Mouse (Mus musculus) lung, adult 2 months (tissue): ENCODE data around the gene Dnmbp.

ENCODE experiments used
- CTCF ChIP-seq: fragments of 200-500 bp; IDR thresholded peaks from 2 replicates; pipeline ENCODE4 v1.5.1; 2011; ENCODE audit warnings: mild to moderate bottlenecking, low read length, control low read depth; ENCODE audit not compliant: insufficient read depth
- POLR2A ChIP-seq: fragments of 200-500 bp; IDR thresholded peaks from 2 replicates; pipeline ENCODE4 v1.6.1; 2011; ENCODE audit warnings: low read depth, mild to moderate bottlenecking, control low read depth, low read length, borderline replicate concordance; ENCODE audit errors: extremely low read depth

DNA sequence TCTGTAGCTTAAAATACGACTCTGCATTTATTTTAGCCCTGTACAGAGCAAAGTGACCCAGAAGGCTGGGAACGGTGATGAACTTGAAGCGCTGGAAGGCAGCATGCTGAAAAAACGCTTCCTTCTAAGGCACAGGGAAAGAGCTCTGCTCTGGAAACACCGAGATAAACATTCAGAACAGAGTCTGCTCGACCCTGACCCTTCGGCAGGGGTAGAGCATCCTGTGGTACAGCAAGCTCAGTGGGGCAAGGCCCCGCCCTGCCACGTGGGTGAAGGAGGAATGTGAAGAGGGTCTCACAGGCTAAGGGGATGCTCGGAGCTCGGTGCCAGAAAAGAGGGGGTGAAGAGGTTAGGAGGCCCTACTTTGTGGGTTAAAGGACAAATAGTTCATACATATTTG lies 1.6 kb downstream of the Dnmbp start:
- TF ChIP-seq POLR2A (no peak), CTCF (no peak)
